Mouse (Mus musculus) effector memory CD4-positive, alpha-beta T cell, adult 7 months (primary cell): Measurements from ENCODE around the gene Thoc2. TPM values are rescaled to one million over a fixed set of nuclear protein-coding genes. Genes with fewer than 3 reads are reported as not detected.

Experiments
- polyA plus RNA-seq: library from polyadenylated mRNA; unstranded; fragments of 100-300 nt; shearing (Covaris generic); gene quantifications from one replicate; pipeline ENCODE4 v1.2.1, GENCODE M21; 2017

Thoc2 gene
- polyA plus RNA-seq = 106 TPM

DNA sequence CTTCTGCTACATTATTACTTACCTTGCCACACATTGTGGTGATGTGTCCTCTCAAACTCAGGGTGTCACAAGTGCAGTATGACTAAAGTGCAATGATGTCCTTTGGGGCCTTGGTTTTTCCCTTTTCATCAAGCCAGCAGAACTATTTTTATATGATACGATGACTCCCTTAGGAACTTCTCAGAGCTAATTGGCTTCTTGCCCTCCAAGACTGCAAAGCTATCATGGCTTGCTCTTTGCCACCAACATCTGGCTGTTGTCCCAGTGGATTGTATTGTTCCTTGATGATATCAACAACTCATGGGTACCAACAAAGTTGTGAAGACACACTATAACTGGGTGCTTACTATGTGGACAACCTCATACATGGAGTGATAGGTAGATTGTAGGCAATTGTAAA, at the start of gene Thoc2:
Gene Thoc2 (minus strand): TSS at position 101 of the 400 bp plus-strand sequence.

Other genes starting within 250 kb of the Thoc2 start
- 10.6 TPM for gene Xiap, start 139.0 kb upstream of the Thoc2 start, polyA plus RNA-seq
- gene Stag2, start 228.6 kb upstream of the Thoc2 start, polyA plus RNA-seq = 68.4 TPM